Mouse (Mus musculus) thymus, adult 2 months (tissue): Measurements from ENCODE around the gene Ndufb10. TPM values are rescaled to one million over a fixed set of nuclear protein-coding genes. Genes with fewer than 3 reads are reported as not detected.

ENCODE experiments used
- DNase-seq: peaks from one replicate; pipeline ENCODE4 v3.0.0; 2021
- H3K27ac ChIP-seq: fragments of 200-500 bp; 2 replicates; pipeline ENCODE4 v1.5.1; 2012; ENCODE audit warnings: low read length, control low read depth; ENCODE audit not compliant: control insufficient read depth, insufficient read depth
- H3K27me3 ChIP-seq: fragments of 200-500 bp; 2 replicates; pipeline ENCODE4 v1.6.1; 2012; ENCODE audit warnings: mild to moderate bottlenecking, low read length, moderate library complexity, mixed read lengths; ENCODE audit not compliant: control insufficient read depth, insufficient read depth
- H3K36me3 ChIP-seq: fragments of 200-500 bp; 2 replicates; pipeline ENCODE4 v1.6.1; 2012; ENCODE audit warnings: mild to moderate bottlenecking, low read length, moderate library complexity; ENCODE audit not compliant: control insufficient read depth, insufficient read depth
- H3K4me1 ChIP-seq: fragments of 200-500 bp; replicated peaks from 2 replicates; pipeline ENCODE4 v1.6.1; 2012; ENCODE audit warnings: low read length; ENCODE audit not compliant: control insufficient read depth, insufficient read depth
- H3K4me3 ChIP-seq: fragments of 200-500 bp; 2 replicates; pipeline ENCODE4 v1.5.1; 2012; ENCODE audit warnings: mild to moderate bottlenecking, low read length, control low read depth, moderate library complexity; ENCODE audit not compliant: control insufficient read depth, insufficient read depth
- CTCF ChIP-seq: fragments of 200-500 bp; IDR thresholded peaks from 2 replicates; pipeline ENCODE4 v1.5.1; 2012; ENCODE audit warnings: mild to moderate bottlenecking, control low read depth, low read length, moderate library complexity, borderline replicate concordance; ENCODE audit not compliant: control insufficient read depth, poor library complexity, insufficient read depth; ENCODE audit errors: extremely low read depth
- POLR2A ChIP-seq: fragments of 200-500 bp; IDR thresholded peaks from 2 replicates; pipeline ENCODE4 v1.6.1; 2012; ENCODE audit warnings: mild to moderate bottlenecking, low read length, control low read depth, moderate library complexity; ENCODE audit not compliant: control insufficient read depth, poor library complexity, insufficient read depth; ENCODE audit errors: extremely low read depth
- WGBS: fragments of 180-500 bp; shearing (Covaris S2); methylation state at CpG from one replicate; pipeline ENCODE4 v1.1.7; 2018; 5-methylcytosine and 5-hydroxymethylcytosine counted together
- polyA plus RNA-seq: library from polyadenylated mRNA; depleted of rRNA; stranded (reverse); fragments of >200 nt; gene quantifications from 2 replicates; pipeline ENCODE4 v1.2.3, GENCODE M21; 2012

Ndufb10 gene
- polyA plus RNA-seq, 1 experiment = 291 TPM

GRCm38 (mm10) chr17:24697985-24698384 is 26.3 kb downstream of the Ndufb10 start:
- peak overlapping the region; percentile 40 for H3K27ac ChIP-seq
- H3K4me1 ChIP-seq = peaks cover 17% of the 10 kb centered on the region
- no peaks in the 10 kb centered on the region for H3K27me3 ChIP-seq
- H3K4me3 ChIP-seq = no peak overlapping the region
- TF ChIP-seq CTCF = no peak
- no peak for TF ChIP-seq POLR2A
- no peak for DNase-seq
- 0 out of 2 replicates have a peak, but pooled peaks cover 8% of the 10 kb centered on the region for H3K36me3 ChIP-seq
- WGBS = 36% methylated on average over 5 of the region's 5 CpGs

- WGBS = under 1% methylated on average over 75 of the region's 76 CpGs
- TF ChIP-seq POLR2A (peak; percentile 63; the same call in 1 of the 2 replicates), CTCF (peak; percentile 24; the same call in 1 of the 2 replicates)
- Histone ChIP-seq H3K27ac (no peak within 1 kb of the TSS), H3K4me3 (peak within 1 kb of the TSS; percentile 71), H3K36me3 (no peaks in the 10 kb centered on the region), H3K4me1 (peaks cover 17% of the 10 kb centered on the region), H3K27me3 (no peaks in the 10 kb centered on the region)
- peak; percentile 87 for DNase-seq
Measured at GRCm38 (mm10) chr17:24696011-24696697, 28.1 kb downstream of the Ndufb10 start, which contains the start of the genes Gfer and Noxo1. Gene Gfer, minus strand, starts transcription at chr17:24696156. Gene Noxo1, plus strand, starts transcription at chr17:24696234.

- WGBS = 21% methylated on average over 51 of the region's 51 CpGs
- peak overlapping the region; percentile 71 for H3K4me3 ChIP-seq
- no peaks in the 10 kb centered on the region for H3K36me3 ChIP-seq
- H3K4me1 ChIP-seq = peaks cover 17% of the 10 kb centered on the region
- no peak overlapping the region for H3K27ac ChIP-seq
- TF ChIP-seq CTCF = no peak
- TF ChIP-seq POLR2A = no peak
- DNase-seq = no peak
- 0 out of 2 replicates have a peak, but pooled peaks cover 2% of the 10 kb centered on the region for H3K27me3 ChIP-seq
Measured at GRCm38 (mm10) chr17:24695326-24696010, 28.8 kb downstream of the Ndufb10 start.

GRCm38 (mm10) chr17:24692385-24692784 is 31.9 kb downstream of the Ndufb10 start:
- peaks cover 17% of the 10 kb centered on the region for H3K4me1 ChIP-seq
- H3K36me3 ChIP-seq = no peaks in the 10 kb centered on the region
- DNase-seq = no peak
- H3K27me3 ChIP-seq = peaks cover 15% of the 10 kb centered on the region
- H3K4me3 ChIP-seq = no peak overlapping the region
- TF ChIP-seq CTCF (no peak), POLR2A (no peak)
- 81% methylated on average over 5 of the region's 5 CpGs for WGBS
- H3K27ac ChIP-seq = no peak overlapping the region

GRCm38 (mm10) chr17:24689251-24690081 is 34.8 kb downstream of the Ndufb10 start, which contains the start of gene Syngr3:
Gene Syngr3, minus strand, starts transcription at chr17:24689955.
- Histone ChIP-seq H3K4me1 (peaks cover 22% of the 10 kb centered on the region), H3K4me3 (no peak within 1 kb of the TSS), H3K27me3 (peaks cover 15% of the 10 kb centered on the region), H3K27ac (no peak within 1 kb of the TSS), H3K36me3 (no peaks in the 10 kb centered on the region)
- WGBS = 4% methylated on average over 55 of the region's 55 CpGs
- DNase-seq = no peak
- TF ChIP-seq POLR2A (no peak), CTCF (no peak)

GRCm38 (mm10) chr17:24687599-24687998 is 36.7 kb downstream of the Ndufb10 start:
- no peak overlapping the region for H3K27ac ChIP-seq
- H3K4me1 ChIP-seq = peaks cover 22% of the 10 kb centered on the region
- peak overlapping the region; percentile 40 for H3K4me3 ChIP-seq
- no peak for TF ChIP-seq POLR2A
- no peak for TF ChIP-seq CTCF
- H3K36me3 ChIP-seq = no peaks in the 10 kb centered on the region
- DNase-seq = no peak
- 22% methylated on average over 23 of the region's 23 CpGs for WGBS
- peaks cover 15% of the 10 kb centered on the region for H3K27me3 ChIP-seq
